Mouse (Mus musculus) liver (tissue): ENCODE data around the gene Sbk3.
A peak's percentile ranks its signal among the peaks of the same experiment; 100 is the strongest.

Source experiments
- DNase-seq: peaks from one replicate; pipeline ENCODE4 v3.0.0-alpha.2; 2020; ENCODE audit warnings: mixed read lengths

Sbk3 gene

GRCm38 (mm10) chr7:4928323-4928722 is 42.6 kb downstream of the Sbk3 start:
- no peak for DNase-seq

- DNase-seq = no peak
Observed at GRCm38 (mm10) chr7:4927711-4928110, 43.3 kb downstream of the Sbk3 start.

GRCm38 (mm10) chr7:4926849-4927248 is 44.1 kb downstream of the Sbk3 start:
- no peak for DNase-seq

- DNase-seq = peak; percentile 40
Observed at GRCm38 (mm10) chr7:4925441-4926381, 45.3 kb downstream of the Sbk3 start, which contains the start of gene Ssc5d. TSS of gene Ssc5d (plus strand) at chr7:4925785.

GRCm38 (mm10) chr7:4924891-4925301 is 46.1 kb downstream of the Sbk3 start:
- DNase-seq = no peak

GRCm38 (mm10) chr7:4924483-4924882 is 46.5 kb downstream of the Sbk3 start:
- DNase-seq = no peak

- peak; percentile 31 for DNase-seq
Observed at GRCm38 (mm10) chr7:4923586-4924364, 47.2 kb downstream of the Sbk3 start.

GRCm38 (mm10) chr7:4922931-4923565 is 47.9 kb downstream of the Sbk3 start:
- peak; percentile 39 for DNase-seq

- DNase-seq = peak; percentile 38
Observed at GRCm38 (mm10) chr7:4922508-4922907, 48.5 kb downstream of the Sbk3 start.

- no peak for DNase-seq
Observed at GRCm38 (mm10) chr7:4921824-4922482, 49.0 kb downstream of the Sbk3 start, which contains the start of gene Nat14. TSS of gene Nat14 (plus strand) at chr7:4922028.

GRCm38 (mm10) chr7:4920976-4921823 is 49.8 kb downstream of the Sbk3 start:
- no peak for DNase-seq

GRCm38 (mm10) chr7:4920496-4920895 is 50.5 kb downstream of the Sbk3 start:
- DNase-seq = no peak

- no peak for DNase-seq
Observed at GRCm38 (mm10) chr7:4919971-4920370, 51.0 kb downstream of the Sbk3 start.

GRCm38 (mm10) chr7:4919096-4919495 is 51.9 kb downstream of the Sbk3 start:
- DNase-seq = no peak

- no peak for DNase-seq
Observed at GRCm38 (mm10) chr7:4918681-4919080, 52.3 kb downstream of the Sbk3 start.

GRCm38 (mm10) chr7:4917494-4917893 is 53.5 kb downstream of the Sbk3 start:
- no peak for DNase-seq

- DNase-seq = peak; percentile 51
Observed at GRCm38 (mm10) chr7:4915669-4916416, 55.1 kb downstream of the Sbk3 start.
